In the genomic region with DNA sequence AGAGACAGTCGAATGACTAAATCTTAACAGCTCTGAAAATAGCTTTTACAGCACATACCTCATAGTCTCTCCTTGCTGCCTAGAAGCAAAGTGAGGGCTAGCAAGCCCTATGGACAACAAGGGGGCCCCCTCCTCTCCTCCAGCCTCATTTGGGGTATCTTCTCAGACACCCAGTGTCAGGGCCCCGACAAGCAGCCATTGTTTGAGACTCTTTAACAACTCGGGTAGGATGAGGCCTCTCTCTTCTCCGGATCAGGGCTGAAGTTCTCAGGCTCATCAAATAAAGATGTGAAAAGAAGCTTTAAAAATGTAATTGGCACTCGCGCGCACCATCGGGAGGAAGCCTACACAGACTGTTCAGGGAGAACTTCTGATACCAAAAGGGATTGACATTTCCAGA, we compare ENCODE assay signal across 8 mouse cellular contexts.
"Had no signal": no experiment of that assay in that cellular context is flagged by ENCODE, and none has a peak within 500 bp of the region (broad histone marks: within the 10 kb centered on the region; RNA-seq: fewer than 3 reads in every experiment).

No protein-coding gene starts in this region.

- DNase-seq: kidney, adult 8-10 months; kidney, postnatal 25 days; layer of hippocampus, adult 9-11 months; lung, adult 2 months; lung, postnatal 36 days; midbrain, embryonic 14.5 days; thymus, adult 2 months; thymus, postnatal 25 days had no signal
